Mouse (Mus musculus) small intestine, adult 2 months (tissue): Measurements from ENCODE around the gene Vmn2r27.

ENCODE experiments used
- CTCF ChIP-seq: fragments of 200-500 bp; IDR thresholded peaks from 2 replicates; pipeline ENCODE4 v1.5.1; 2012; ENCODE audit warnings: low read depth, mild to moderate bottlenecking, control low read depth, inconsistent platforms, low read length, moderate library complexity, mixed read lengths; ENCODE audit not compliant: insufficient replicate concordance, insufficient read length; ENCODE audit errors: extremely low read depth
- POLR2A ChIP-seq: fragments of 200-500 bp; IDR thresholded peaks from 2 replicates; pipeline ENCODE4 v1.6.1; 2012; ENCODE audit warnings: low read depth, mild to moderate bottlenecking, control low read depth, inconsistent platforms, low read length, moderate library complexity

- TF ChIP-seq POLR2A: no peak
- TF ChIP-seq CTCF: no peak
These were observed 65.1 kb downstream of the Vmn2r27 start for GRCm38 (mm10) chr6:124166596-124166995.
